Mouse (Mus musculus): ENCODE measurements around the gene Gopc. TPM values are rescaled to one million over a fixed set of nuclear protein-coding genes. Genes with fewer than 3 reads are reported as not detected.

Gopc gene
- polyA plus RNA-seq, 1 experiment, result 5.7 TPM

- Histone ChIP-seq H3K27me3 (ENCODE audit: control insufficient read depth, insufficient read depth, low read length) (no peaks in the 10 kb centered on the region), H3K36me3 (ENCODE audit: control insufficient read depth, insufficient read depth, low read length) (no peaks in the 10 kb centered on the region), H3K27ac (ENCODE audit: control insufficient read depth, insufficient read depth, low read depth, low read length) (no peak overlapping the region), H3K4me1 (ENCODE audit: control insufficient read depth, insufficient read depth, low read length) (peaks cover 7% of the 10 kb centered on the region; the same call in 1 of the 2 replicates), H3K4me3 (ENCODE audit: control insufficient read depth, low read depth, low read length) (no peak overlapping the region)
- TF ChIP-seq POLR2A (IDR thresholded peaks at IDR 0.05; ENCODE audit: control insufficient read depth, low read depth, low read length), result no peak
- no peak for TF ChIP-seq CTCF (IDR thresholded peaks at IDR 0.05; ENCODE audit: control insufficient read depth, insufficient read depth, insufficient replicate concordance, low read depth, low read length)
Measured at GRCm38 (mm10) chr10:52420526-52420925, 38.6 kb upstream of the Gopc start.

DNA sequence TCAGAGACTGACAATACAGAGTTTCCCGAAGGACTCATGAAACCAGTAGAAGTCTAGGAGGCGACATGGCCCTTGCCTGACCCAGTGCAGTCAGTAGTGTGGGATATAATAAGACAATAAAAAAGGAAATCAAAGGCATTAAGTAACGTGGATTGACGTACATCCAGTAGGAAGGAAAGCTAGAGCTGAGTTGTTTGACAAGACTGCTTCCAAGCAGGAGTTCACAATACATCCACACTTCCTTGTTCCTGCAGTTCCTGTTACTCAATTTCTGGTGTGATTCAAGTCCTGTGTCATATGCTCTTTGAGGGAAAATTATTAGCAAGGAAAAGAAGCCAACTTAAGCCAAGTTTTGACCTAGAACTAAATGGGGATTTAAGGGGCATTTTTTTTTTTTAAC is 37.5 kb upstream of the Gopc start:
- Histone ChIP-seq H3K4me1 (ENCODE audit: control insufficient read depth, insufficient read depth, low read length) (peaks cover 7% of the 10 kb centered on the region; the same call in 1 of the 2 replicates), H3K4me3 (ENCODE audit: control insufficient read depth, low read depth, low read length) (no peak overlapping the region), H3K36me3 (ENCODE audit: control insufficient read depth, insufficient read depth, low read length) (no peaks in the 10 kb centered on the region), H3K27ac (ENCODE audit: control insufficient read depth, insufficient read depth, low read depth, low read length) (no peak overlapping the region), H3K27me3 (ENCODE audit: control insufficient read depth, insufficient read depth, low read length) (no peaks in the 10 kb centered on the region)
- TF ChIP-seq CTCF (IDR thresholded peaks at IDR 0.05; ENCODE audit: control insufficient read depth, insufficient read depth, insufficient replicate concordance, low read depth, low read length), result no peak
- TF ChIP-seq POLR2A (IDR thresholded peaks at IDR 0.05; ENCODE audit: control insufficient read depth, low read depth, low read length), result no peak

DNA sequence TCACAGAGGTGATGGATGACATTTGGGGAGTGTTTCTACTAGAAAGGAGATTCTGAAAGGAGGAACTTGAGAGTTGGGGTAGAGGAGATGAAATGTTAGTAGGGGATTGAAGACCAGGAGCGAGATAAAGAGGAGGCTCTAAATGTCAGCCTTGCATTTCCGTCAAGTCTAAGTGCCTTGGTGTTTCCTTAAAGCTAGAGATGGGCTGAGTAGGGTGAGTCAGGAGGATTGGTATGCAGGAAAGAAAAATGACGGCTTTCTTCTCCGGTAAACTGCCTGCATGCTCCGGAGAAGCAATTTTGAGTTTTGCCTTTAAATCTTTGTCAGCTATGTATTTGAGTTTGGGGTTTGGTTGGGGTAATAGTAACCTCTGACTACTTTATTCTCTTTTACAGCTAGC is 37.0 kb upstream of the Gopc start:
- TF ChIP-seq POLR2A (IDR thresholded peaks at IDR 0.05; ENCODE audit: control insufficient read depth, low read depth, low read length) (no peak), CTCF (IDR thresholded peaks at IDR 0.05; ENCODE audit: control insufficient read depth, insufficient read depth, insufficient replicate concordance, low read depth, low read length) (no peak)
- no peaks in the 10 kb centered on the region for H3K27me3 ChIP-seq (ENCODE audit: control insufficient read depth, insufficient read depth, low read length)
- H3K36me3 ChIP-seq (ENCODE audit: control insufficient read depth, insufficient read depth, low read length), result no peaks in the 10 kb centered on the region

DNA sequence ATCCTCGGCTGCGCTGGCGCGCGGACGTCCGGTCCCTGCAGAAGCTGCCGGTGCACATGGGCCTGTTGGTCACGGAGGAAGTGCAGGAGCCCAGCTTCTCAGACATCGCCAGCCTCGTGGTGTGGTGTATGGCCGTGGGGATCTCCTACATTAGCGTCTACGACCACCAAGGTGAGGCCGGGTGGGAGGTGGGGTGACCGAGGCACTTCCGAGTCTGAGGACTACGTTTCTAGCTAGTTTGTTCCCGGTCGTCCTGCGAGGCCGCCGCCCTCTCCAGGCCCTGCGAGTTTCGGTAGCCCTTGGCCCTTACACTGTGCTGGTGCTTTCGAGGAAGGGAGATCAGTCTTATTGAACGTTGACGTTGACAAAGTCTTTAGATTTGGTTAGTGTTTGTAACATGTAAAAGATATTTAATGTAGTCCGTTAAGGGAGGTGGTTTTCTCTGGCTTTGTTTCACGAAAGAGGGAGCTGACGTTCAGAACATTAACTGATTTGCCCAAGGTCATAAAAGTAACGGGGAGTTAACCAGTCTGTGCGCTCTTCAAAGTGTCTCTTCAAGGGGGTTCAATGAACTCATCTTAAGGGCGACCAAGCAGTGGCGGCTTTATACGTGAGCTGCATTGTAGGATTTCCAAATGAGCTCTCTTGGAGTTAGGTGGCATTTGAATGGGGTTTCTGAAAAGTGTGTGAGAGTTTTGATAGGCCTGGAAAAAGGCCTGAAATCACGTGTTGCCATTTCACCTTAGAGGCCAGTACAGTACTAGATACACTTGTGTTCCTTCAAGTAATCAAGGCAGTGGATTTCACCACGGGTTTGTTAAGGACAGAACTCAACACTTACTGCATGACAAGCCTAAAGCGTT is 36.3 kb upstream of the Gopc start:
- peaks cover 7% of the 10 kb centered on the region; the same call in 1 of the 2 replicates for H3K4me1 ChIP-seq (ENCODE audit: control insufficient read depth, insufficient read depth, low read length)
- TF ChIP-seq POLR2A (IDR thresholded peaks at IDR 0.05; ENCODE audit: control insufficient read depth, low read depth, low read length), result no peak
- no peak for TF ChIP-seq CTCF (IDR thresholded peaks at IDR 0.05; ENCODE audit: control insufficient read depth, insufficient read depth, insufficient replicate concordance, low read depth, low read length)
- no peaks in the 10 kb centered on the region for H3K36me3 ChIP-seq (ENCODE audit: control insufficient read depth, insufficient read depth, low read length)
- no peaks in the 10 kb centered on the region for H3K27me3 ChIP-seq (ENCODE audit: control insufficient read depth, insufficient read depth, low read length)
- peak overlapping the region; percentile 88 for H3K27ac ChIP-seq (ENCODE audit: control insufficient read depth, insufficient read depth, low read depth, low read length)
- H3K4me3 ChIP-seq (ENCODE audit: control insufficient read depth, low read depth, low read length), result peak overlapping the region; percentile 97

More for the DNA sequence above, 37.0 kb upstream of the Gopc start:
- H3K27ac ChIP-seq (ENCODE audit: control insufficient read depth, insufficient read depth, low read depth, low read length), result no peak overlapping the region
- peak overlapping the region; percentile 97; the same call in 1 of the 2 replicates for H3K4me3 ChIP-seq (ENCODE audit: control insufficient read depth, low read depth, low read length)
- peaks cover 7% of the 10 kb centered on the region; the same call in 1 of the 2 replicates for H3K4me1 ChIP-seq (ENCODE audit: control insufficient read depth, insufficient read depth, low read length)

DNA sequence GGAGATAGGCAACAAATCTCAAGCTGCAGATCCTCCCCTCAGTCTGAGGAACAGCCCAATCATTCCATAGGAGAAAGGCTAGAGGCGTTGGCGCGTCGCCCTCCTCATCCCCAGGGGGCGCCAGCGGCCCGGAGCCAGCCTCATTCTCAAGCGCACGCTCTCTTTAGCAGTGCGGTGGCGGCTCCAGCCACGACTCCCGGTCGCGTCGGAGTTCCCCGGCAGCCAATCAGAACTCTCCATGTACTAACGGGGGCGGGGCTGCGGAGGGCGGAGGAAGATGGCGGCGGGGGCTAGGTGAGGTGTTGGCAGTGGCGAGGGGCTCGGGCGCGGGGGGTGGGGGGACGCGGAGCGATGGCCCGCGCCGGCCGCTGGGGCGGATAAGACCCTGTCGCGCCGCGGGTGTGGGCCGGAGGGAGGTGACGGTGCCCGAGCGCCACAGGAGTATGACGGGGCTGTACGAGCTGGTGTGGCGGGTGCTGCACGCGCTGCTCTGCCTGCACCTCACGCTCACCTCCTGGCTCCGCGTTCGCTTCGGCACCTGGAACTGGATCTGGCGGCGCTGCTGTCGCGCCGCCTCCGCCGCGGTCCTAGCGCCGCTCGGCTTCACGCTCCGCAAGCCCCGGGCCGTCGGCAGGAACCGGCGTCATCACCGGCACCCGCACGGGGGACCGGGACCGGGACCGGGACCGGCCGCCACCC is 35.5 kb upstream of the Gopc start, which contains the start of gene Nus1:
Nus1 (plus strand) TSS at position 249 of the 699 bp plus-strand sequence.
- peak within 1 kb of the TSS; percentile 97 for H3K4me3 ChIP-seq (ENCODE audit: control insufficient read depth, low read depth, low read length)
- TF ChIP-seq CTCF (IDR thresholded peaks at IDR 0.05; ENCODE audit: control insufficient read depth, insufficient read depth, insufficient replicate concordance, low read depth, low read length) (peak; percentile 92; the same call in 1 of the 2 replicates), POLR2A (IDR thresholded peaks at IDR 0.05; ENCODE audit: control insufficient read depth, low read depth, low read length) (peak; percentile 69)
- H3K27me3 ChIP-seq (ENCODE audit: control insufficient read depth, insufficient read depth, low read length), result no peaks in the 10 kb centered on the region
- peaks cover 7% of the 10 kb centered on the region; the same call in 1 of the 2 replicates for H3K4me1 ChIP-seq (ENCODE audit: control insufficient read depth, insufficient read depth, low read length)
- H3K27ac ChIP-seq (ENCODE audit: control insufficient read depth, insufficient read depth, low read depth, low read length), result peak within 1 kb of the TSS; percentile 91
- no peaks in the 10 kb centered on the region for H3K36me3 ChIP-seq (ENCODE audit: control insufficient read depth, insufficient read depth, low read length)

GRCm38 (mm10) chr10:52416458-52416857 is 34.5 kb upstream of the Gopc start:
- Histone ChIP-seq H3K4me1 (ENCODE audit: control insufficient read depth, insufficient read depth, low read length) (peaks cover 7% of the 10 kb centered on the region; the same call in 1 of the 2 replicates), H3K4me3 (ENCODE audit: control insufficient read depth, low read depth, low read length) (no peak overlapping the region; the same call in 1 of the 2 replicates), H3K36me3 (ENCODE audit: control insufficient read depth, insufficient read depth, low read length) (no peaks in the 10 kb centered on the region), H3K27ac (ENCODE audit: control insufficient read depth, insufficient read depth, low read depth, low read length) (no peak overlapping the region), H3K27me3 (ENCODE audit: control insufficient read depth, insufficient read depth, low read length) (no peaks in the 10 kb centered on the region)
- no peak for TF ChIP-seq POLR2A (IDR thresholded peaks at IDR 0.05; ENCODE audit: control insufficient read depth, low read depth, low read length)
- no peak for TF ChIP-seq CTCF (IDR thresholded peaks at IDR 0.05; ENCODE audit: control insufficient read depth, insufficient read depth, insufficient replicate concordance, low read depth, low read length)

DNA sequence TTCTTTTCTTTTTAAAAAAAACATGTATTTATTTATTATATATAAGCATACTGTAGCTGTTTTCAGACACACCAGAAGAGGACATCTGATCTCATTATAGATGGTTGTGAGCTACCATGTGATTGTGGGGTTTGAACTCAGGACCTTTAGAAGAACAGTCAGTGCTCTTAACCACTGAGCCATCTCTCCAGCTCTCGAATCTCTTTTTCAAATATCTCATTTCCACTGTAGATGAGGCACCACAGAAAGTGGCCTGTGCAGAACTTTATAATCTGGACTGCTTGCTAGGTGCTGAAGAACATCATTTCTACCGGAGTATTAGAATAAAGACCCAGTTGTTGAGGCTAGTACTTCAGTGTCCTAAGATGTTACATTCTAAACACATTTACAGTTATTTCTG is 33.1 kb upstream of the Gopc start:
- no peak for TF ChIP-seq CTCF (IDR thresholded peaks at IDR 0.05; ENCODE audit: control insufficient read depth, insufficient read depth, insufficient replicate concordance, low read depth, low read length)
- no peak for TF ChIP-seq POLR2A (IDR thresholded peaks at IDR 0.05; ENCODE audit: control insufficient read depth, low read depth, low read length)
- peaks cover 7% of the 10 kb centered on the region; the same call in 1 of the 2 replicates for H3K4me1 ChIP-seq (ENCODE audit: control insufficient read depth, insufficient read depth, low read length)

More for the DNA sequence above, 33.1 kb upstream of the Gopc start:
- Histone ChIP-seq H3K36me3 (ENCODE audit: control insufficient read depth, insufficient read depth, low read length) (no peaks in the 10 kb centered on the region), H3K27me3 (ENCODE audit: control insufficient read depth, insufficient read depth, low read length) (no peaks in the 10 kb centered on the region), H3K27ac (ENCODE audit: control insufficient read depth, insufficient read depth, low read depth, low read length) (no peak overlapping the region), H3K4me3 (ENCODE audit: control insufficient read depth, low read depth, low read length) (no peak overlapping the region)
